Mouse (Mus musculus): ENCODE data around the gene Hmgcs2.

Gene Hmgcs2

DNA sequence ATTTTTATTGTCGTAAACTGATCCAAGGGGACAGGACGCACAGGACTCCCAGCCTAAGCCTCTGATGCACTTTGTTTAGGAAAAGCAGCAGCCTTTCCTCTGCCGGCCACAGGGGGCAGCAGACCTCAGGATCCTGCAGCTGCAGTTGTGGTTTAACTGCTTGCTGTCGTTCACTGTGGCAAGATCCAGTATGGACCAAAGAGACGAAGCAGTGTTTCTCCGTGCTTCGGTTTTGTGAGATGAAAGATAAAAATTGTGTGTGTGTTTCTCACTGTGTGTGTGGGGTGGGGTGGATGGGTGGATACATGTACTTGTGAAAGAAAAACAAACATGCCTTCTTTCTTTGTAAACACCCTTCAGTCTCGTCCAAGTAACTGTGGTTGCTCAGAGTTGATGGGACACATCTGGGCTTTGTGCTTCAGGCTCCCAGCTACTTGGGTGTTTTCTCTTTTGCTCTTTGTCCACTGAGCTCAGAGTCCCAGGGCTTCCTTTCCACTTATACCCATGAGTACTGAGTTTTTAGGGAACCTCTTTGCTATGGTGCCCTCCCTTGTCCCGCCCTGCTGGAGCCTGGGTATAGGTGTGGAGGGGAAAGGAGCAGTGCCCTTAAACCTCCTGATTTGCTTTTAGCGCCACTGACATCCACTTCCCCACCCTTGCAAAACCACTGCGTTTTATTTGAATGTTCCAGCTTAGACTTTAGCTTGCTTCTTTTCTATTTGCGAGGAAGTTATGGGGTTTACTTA lies 871 bp downstream of the Hmgcs2 start:
- DNase-seq (ENCODE audit: low read depth, low spot score), result peak; percentile 19

- DNase-seq (ENCODE audit: low read depth, low spot score), result no peak
Measured at GRCm38 (mm10) chr3:98282422-98282821, 2.2 kb downstream of the Hmgcs2 start.

DNA sequence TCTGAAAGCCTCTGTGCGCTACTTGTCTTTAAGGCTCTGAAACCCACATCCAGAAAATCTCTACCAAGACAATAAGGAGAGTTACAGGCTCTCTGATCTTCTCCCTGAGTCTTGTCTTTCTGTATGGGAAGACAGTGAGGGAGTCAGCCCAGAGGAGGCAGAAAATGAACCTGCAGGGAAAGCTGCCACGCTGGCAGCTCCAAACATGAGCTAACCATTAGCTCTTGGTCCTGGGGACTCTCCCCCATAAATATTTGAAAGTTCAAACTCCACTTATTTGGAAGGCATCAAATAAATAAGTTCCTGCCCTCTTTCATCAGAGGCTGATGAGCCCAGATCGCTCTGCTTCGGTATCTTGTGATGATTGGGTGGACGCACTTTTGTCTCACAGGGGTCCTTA lies 3.0 kb downstream of the Hmgcs2 start:
- no peak for DNase-seq (ENCODE audit: low read depth, low spot score)

- no peak for DNase-seq (ENCODE audit: low read depth, low spot score)
Measured at GRCm38 (mm10) chr3:98291044-98291443, 10.8 kb downstream of the Hmgcs2 start.

DNA sequence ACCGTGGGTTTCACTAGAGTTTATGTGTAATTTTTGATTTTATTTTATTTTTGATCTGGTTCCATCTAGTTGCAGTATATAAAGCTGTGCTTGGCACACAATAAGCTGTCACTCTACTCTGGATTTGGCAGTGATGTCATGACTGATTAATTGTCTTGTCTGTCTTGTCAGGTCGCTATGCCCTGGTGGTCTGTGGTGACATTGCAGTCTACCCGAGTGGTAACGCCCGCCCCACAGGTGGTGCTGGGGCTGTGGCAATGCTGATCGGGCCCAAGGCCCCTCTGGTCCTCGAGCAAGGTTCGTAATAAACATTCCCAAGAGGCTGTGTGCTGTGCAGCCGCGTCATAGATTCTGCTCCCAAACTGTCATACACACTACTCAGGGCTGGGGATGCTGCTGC lies 15.7 kb downstream of the Hmgcs2 start:
- DNase-seq (ENCODE audit: low read depth, low spot score), result no peak

GRCm38 (mm10) chr3:98299391-98300100 lies 19.3 kb downstream of the Hmgcs2 start:
- DNase-seq (ENCODE audit: low read depth, low spot score), result no peak

- no peak for DNase-seq (ENCODE audit: low read depth, low spot score)
Measured at GRCm38 (mm10) chr3:98300266-98300665, 20.0 kb downstream of the Hmgcs2 start.

DNA sequence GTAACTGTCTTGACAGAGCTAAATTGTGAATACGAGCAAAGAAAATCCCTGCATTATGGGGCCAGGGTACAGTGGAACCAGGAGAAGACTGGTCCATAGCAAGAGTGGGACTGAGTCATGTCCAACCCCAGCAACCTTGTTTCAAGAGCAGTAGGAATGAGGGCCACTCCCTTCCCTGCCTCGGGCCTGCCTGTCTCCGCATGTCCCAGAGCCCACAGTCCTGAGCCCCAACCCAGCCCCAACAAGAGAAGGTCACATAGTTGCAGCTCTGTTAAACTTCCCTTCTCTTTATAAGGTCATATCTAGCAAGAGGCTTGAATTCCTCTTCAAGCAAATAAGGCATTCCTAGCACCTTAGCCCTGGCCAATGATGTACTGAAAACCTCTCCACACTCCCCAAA lies 21.5 kb downstream of the Hmgcs2 start:
- DNase-seq (ENCODE audit: low read depth, low spot score), result no peak

DNA sequence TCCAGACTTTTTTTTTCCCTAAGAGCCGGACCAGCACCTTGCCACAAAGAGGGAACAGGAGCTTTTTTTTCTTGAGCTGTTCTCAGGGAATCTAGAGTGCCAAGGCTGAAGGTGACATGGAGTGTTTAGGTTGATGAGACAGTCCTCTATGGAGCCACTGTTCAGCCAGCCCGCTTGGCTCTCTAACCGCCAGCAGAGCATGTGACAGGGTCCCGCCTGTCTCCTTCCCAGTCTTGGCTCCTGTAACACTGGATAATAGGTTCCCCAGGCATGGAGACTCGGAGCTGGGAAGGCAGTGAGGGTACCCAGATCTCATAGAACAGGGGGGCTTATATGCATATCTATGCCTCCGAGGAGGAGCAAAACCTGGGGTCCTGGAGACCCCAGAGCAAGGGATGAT lies 28.4 kb downstream of the Hmgcs2 start:
- no peak for DNase-seq (ENCODE audit: low read depth, low spot score)

GRCm38 (mm10) chr3:98310456-98310855 lies 30.2 kb downstream of the Hmgcs2 start:
- no peak for DNase-seq (ENCODE audit: low read depth, low spot score)

- peak; percentile 43 for DNase-seq (ENCODE audit: low read depth, low spot score)
Measured at GRCm38 (mm10) chr3:98312867-98313266, 32.6 kb downstream of the Hmgcs2 start.

DNA sequence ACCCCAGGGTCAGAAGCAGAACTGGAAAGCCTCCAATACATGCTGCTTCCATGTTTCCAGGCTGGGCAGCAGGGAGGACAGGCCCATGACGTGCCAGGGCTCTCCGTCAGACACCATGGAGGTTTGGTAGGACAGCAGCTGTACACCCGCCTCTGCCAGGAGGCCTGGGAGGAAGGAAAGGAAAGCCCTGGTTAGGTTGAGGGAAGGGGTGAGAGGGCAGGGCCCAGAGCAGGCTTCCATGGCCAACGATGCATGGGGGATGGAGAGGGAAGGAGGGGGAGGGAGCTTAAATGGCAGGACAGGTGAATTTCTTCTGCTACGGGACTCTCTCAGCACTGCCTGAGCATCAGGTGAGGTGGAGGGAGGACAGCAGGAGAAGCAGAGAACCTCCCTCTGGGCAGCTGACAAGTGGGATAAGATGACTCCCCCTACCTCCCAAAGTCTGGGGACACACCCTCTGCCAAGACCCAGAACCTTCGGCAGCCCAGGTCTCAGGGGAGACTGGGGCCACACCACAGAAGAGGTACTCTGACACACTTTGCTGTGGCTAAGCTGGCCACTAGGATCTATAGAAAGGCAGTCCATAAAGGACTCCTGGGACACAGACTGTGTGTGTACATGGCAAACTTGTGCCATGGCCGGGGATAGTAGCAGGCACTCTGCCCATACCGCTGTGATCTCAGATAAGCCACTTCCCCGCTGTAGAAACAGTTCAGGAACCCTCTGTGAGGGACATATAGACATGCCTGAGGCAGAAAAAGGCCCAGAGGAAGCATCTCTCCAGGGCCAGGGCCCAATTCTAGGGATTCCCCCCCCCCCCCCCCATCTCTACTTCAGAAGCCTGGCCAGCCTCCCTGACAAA lies 33.3 kb downstream of the Hmgcs2 start:
- no peak for DNase-seq (ENCODE audit: low read depth, low spot score)

DNA sequence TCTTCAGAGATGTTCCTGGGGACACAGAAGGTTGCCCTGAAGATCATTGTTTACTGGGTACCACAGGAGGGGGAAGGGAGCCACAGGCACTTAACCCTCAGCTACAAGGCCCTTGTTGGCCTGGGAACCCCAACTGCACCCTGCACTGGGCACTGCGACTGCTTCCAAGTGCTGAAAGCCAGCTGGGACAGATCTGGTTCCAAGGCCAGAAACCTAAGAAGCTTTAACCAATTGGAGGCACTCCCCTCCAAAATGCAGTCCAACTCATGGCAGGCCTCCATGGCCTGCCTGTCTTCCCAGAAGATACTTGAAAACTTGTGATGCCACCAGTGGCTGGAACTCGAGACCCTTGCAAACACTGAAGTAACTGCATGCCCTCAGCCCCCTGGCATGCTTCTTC lies 34.9 kb downstream of the Hmgcs2 start:
- no peak for DNase-seq (ENCODE audit: low read depth, low spot score)

GRCm38 (mm10) chr3:98317143-98317542 lies 36.9 kb downstream of the Hmgcs2 start:
- no peak for DNase-seq (ENCODE audit: low read depth, low spot score)

DNA sequence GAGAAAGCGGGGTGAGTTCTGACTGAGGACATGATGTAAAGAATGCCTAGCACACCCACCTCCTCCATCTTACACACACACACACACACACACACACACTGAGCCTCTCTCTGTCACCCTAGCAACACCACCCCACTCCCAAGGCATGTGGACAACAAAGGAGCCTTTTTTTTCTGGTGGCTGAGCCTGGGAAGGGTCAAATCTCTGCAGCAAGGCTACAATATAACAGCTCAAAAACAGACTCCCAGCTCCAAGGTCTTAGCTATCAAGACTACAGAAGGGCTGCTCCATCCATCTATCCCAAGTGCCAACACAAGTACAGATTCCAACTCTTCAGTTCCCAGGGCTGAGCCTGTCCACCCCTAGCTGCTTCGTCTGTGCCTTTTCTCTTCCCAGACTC lies 39.0 kb downstream of the Hmgcs2 start:
- no peak for DNase-seq (ENCODE audit: low read depth, low spot score)

DNA sequence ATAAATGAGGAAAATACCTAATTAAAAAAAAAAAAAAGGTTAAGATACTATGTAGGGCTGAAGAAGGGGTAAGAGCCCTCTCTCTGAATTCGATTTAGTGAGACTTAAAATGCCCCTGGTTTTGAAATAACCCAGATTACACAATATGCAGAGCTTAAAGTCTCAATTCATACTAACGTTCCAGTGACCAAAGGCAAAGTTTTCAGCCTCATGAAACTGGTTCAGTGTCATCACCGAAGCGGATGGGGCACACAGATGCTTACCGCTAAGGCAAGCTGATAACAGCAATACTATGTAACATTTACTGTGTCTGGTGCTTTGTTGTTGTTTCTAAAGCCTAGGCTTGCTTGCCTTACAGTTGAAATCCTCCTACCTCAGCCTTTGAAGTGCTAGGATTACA lies 42.0 kb downstream of the Hmgcs2 start:
- DNase-seq (ENCODE audit: low read depth, low spot score), result no peak

GRCm38 (mm10) chr3:98324235-98324634 lies 44.0 kb downstream of the Hmgcs2 start:
- no peak for DNase-seq (ENCODE audit: low read depth, low spot score)

DNA sequence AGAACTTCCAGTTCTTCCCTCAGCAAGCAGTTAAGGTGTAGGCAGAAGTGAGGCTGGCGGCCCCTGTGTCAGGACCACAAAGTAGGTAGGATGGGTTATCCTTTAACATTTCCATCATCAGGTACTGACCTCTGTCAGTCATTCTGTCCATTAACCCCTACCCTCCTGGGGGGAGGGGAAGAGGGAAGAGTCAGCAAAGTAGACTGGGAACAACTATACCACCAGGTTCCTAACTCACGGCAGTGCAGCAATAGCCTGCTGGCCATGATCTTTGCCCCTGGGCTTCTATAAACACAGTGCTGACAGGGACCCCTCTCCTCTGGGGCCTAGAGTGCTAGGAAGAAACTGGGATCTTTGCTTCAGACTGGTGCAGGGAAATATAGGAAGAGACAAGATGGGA lies 53.8 kb downstream of the Hmgcs2 start:
- no peak for DNase-seq (ENCODE audit: low read depth, low spot score)

DNA sequence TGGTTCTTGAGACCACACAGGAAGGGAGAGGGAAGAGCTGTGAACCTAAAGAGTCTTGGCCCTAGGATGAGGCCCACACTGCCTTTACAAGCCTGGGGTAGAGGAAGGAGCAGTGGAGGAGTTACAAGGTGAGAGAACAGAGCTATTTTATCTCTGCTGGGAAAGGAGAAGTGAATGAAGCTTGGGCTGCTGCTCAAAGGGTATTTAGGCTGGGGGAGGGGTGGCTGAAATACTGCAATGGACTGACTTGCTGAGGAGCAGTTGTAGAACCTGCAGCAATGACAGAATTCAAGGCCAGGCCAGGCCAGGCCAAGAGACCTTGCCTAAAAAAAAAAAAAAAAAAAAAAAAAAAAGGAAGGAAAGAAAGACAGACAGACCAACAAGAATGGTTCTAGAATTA lies 55.1 kb downstream of the Hmgcs2 start:
- DNase-seq (ENCODE audit: low read depth, low spot score), result no peak

DNA sequence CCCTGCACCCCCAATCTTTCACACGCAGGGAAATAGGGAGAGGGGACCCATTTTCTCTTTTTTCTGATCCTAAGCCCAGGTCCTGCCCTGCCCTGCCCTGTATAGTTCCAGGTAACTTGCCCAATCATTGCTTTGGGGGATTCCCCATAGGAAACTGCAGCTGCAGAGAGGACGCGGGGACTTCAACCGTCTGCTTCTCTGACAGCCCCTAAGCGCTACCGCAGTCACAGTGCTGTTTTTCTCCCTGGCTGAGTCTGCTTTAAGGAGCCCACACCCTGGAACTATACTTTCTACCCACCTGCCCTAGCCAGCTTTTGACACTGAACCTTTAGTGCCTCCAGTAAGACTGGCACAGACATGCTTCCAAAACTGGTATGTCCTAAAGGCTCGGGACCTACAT lies 55.7 kb downstream of the Hmgcs2 start:
- no peak for DNase-seq (ENCODE audit: low read depth, low spot score)

DNA sequence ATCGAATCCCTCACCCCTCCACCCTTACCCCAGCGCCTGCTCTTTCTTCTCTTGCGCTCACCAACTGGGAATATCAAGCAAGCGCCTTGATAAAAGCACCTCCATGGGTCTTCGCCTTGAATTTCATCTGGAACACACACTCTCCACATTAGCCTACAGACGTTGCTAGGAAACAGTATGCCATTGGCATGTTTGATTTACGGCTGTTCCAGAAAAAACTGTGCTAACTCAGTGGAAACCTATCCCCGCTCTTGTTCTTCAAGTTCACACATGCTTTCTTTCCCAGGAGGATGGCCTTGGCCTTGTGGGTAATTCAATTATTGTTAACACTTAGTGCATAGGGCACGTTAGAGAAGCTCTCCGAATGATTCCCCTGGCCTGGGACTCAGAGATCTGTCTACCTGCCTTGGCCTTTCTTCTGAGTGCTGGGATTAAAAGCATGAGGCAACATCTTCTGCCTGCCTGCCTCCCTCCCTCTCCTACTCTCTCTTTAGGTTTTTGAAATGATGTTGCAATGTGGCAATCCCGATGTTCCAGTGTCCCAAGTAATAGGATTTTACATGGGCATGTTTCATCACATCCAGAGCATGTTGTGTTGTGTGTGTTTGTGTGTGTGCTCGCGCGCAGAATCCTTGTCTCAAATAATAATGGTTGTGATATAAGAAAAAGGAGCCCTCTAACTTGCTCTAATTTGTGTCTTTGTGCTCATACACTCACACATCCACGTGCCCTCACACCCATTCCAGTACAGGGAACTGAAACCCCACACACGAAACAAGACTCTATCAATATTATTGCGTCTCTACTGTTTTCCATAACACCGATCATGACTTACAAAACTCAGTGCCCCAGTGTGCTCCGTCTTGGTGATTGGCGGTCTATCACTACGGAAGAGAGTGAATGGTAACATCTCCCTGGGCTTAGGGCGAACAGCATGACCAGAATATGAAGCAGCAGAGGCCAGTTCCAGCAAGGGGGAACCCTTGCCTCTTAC lies 56.7 kb downstream of the Hmgcs2 start:
- no peak for DNase-seq (ENCODE audit: low read depth, low spot score)

Measured in retina, postnatal 7 days (tissue).